Mouse (Mus musculus): ENCODE measurements around the gene Srd5a2. TPM values are rescaled to one million over a fixed set of nuclear protein-coding genes. Genes with fewer than 3 reads are reported as not detected.

Srd5a2 gene
- polyA plus RNA-seq, 1 experiment from 2014 or later = 0.10 TPM

- H3K9ac ChIP-seq = no peak overlapping the region
- ATAC-seq (replicated peaks) = no peak
- WGBS = 90% methylated on average over 11 of the region's 11 CpGs
- H3K4me1 ChIP-seq = no peaks in the 10 kb centered on the region
- no peaks in the 10 kb centered on the region for H3K36me3 ChIP-seq (replicated peaks)
- H3K27ac ChIP-seq = no peak overlapping the region
- no peak overlapping the region for H3K4me2 ChIP-seq
- no peaks in the 10 kb centered on the region for H3K27me3 ChIP-seq (replicated peaks)
- no peaks in the 10 kb centered on the region for H3K9me3 ChIP-seq
- H3K4me3 ChIP-seq = no peak overlapping the region
These were observed 75.1 kb downstream of the Srd5a2 start for GRCm38 (mm10) chr17:73972648-73973047.

- Histone ChIP-seq H3K4me3 (no peak overlapping the region), H3K9ac (no peak overlapping the region), H3K4me1 (no peaks in the 10 kb centered on the region), H3K9me3 (no peaks in the 10 kb centered on the region), H3K36me3 (replicated peaks) (no peaks in the 10 kb centered on the region), H3K4me2 (no peak overlapping the region), H3K27me3 (replicated peaks) (no peaks in the 10 kb centered on the region), H3K27ac (no peak overlapping the region)
- no peak for ATAC-seq (replicated peaks)
- WGBS = 68% methylated on average over 4 of the region's 4 CpGs
These were observed 76.4 kb downstream of the Srd5a2 start for GRCm38 (mm10) chr17:73971291-73971690.

- 72% methylated on average over 3 of the region's 3 CpGs for WGBS
- H3K9me3 ChIP-seq = no peaks in the 10 kb centered on the region
These were observed 77.2 kb downstream of the Srd5a2 start for GRCm38 (mm10) chr17:73970361-73971027.

More at GRCm38 (mm10) chr17:73970361-73971027, 77.2 kb downstream of the Srd5a2 start:
- H3K4me3 ChIP-seq = no peak overlapping the region
- H3K27ac ChIP-seq = no peak overlapping the region
- no peaks in the 10 kb centered on the region for H3K27me3 ChIP-seq (replicated peaks)
- no peak overlapping the region for H3K9ac ChIP-seq
- no peak overlapping the region for H3K4me2 ChIP-seq
- no peak for ATAC-seq (replicated peaks)
- H3K4me1 ChIP-seq = no peaks in the 10 kb centered on the region
- no peaks in the 10 kb centered on the region for H3K36me3 ChIP-seq (replicated peaks)

Other genes with a start within 250 kb of the Srd5a2 start
- 20.2 and 22.2 TPM in 2 replicates for gene Ehd3, start 243.8 kb downstream of the Srd5a2 start, polyA plus RNA-seq (2015; fragmentation: Nextera tagmentation; extraction: Ambion mirVana)
- 0.40 and 0.65 TPM in 2 replicates for gene Xdh, start 97.7 kb downstream of the Srd5a2 start, polyA plus RNA-seq (2015; fragmentation: Nextera tagmentation; extraction: Ambion mirVana)
- 51.3 and 57.8 TPM in 2 replicates for gene Memo1, start 247.6 kb upstream of the Srd5a2 start, polyA plus RNA-seq (2015; fragmentation: Nextera tagmentation; extraction: Ambion mirVana)